Mouse (Mus musculus): ENCODE results near the gene Lad1.

- TF ChIP-seq CTCF (IDR thresholded peaks at IDR 0.05; ENCODE audit: low read depth) (no peak), EP300 (optimal IDR thresholded peaks at IDR 0.05) (no peak)
Measured at GRCm38 (mm10) chr1:135838626-135839025, 20.2 kb downstream of the Lad1 start.
